ENCODE assay signal across 20 mouse cellular contexts in the genomic region with DNA sequence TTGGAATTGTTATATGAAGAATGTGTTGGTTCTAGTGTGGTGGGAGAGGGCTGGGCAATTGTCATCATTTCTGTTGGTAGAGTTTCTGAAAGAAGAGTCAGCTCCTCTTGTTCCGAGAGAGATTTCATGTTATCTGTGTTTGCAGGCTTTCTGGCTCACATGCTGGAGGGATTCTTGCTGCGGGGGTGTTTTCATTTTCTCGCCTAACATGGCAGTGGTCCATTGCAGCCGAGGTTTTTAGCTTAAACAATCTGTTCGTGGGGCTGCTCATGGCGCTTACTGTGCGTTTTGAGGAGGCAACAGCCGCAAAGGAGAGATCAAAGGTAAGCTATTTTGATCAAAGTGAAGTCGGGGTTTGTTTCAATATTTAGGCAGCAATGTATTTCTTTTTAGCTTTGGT. TPM values are rescaled to one million over a fixed set of nuclear protein-coding genes. Genes with fewer than 3 reads are reported as not detected.
A peak's percentile ranks its signal among the peaks of the same experiment; 100 is the strongest.
DNase-seq lines count a peak whose midpoint lies in the region; ATAC-seq and TF ChIP-seq lines count a peak whose summit lies in the region.
"Had no signal": no experiment of that assay in that cellular context is flagged by ENCODE, and none has a peak within 500 bp of the region (broad histone marks: within the 10 kb centered on the region; RNA-seq: fewer than 3 reads in every experiment).

No protein-coding gene starts in this region.

- intact Hi-C loops in left cerebral cortex, postnatal 14 days (cut with DNase I): no loop called here

- H3K9ac ChIP-seq in lung, embryonic 14.5 days: no peak overlapping the region
- H3K9ac ChIP-seq: embryonic facial prominence, embryonic 12.5 days; hindbrain, embryonic 15.5 days; limb, embryonic 12.5 days; neural tube, embryonic 13.5 days had no signal

- no peak overlapping the region for H3K27ac ChIP-seq in lung, embryonic 14.5 days (ENCODE audit: low read depth)
- H3K27ac ChIP-seq: embryonic facial prominence, embryonic 12.5 days; forebrain, embryonic 10.5 days; hindbrain, embryonic 15.5 days; limb, embryonic 12.5 days; macrophage; neural tube, embryonic 13.5 days had no signal

- ATAC-seq in lung, embryonic 14.5 days (ENCODE audit: insufficient read depth): no peak
- ATAC-seq: midbrain, embryonic 16.5 days had no signal

- TF ChIP-seq CTCF in lung, embryonic 14.5 days (IDR thresholded peaks at IDR 0.05; ENCODE audit: low read depth): no peak
- TF ChIP-seq CTCF in lung, adult 2 months (IDR thresholded peaks at IDR 0.05; ENCODE audit: insufficient read depth, low read length): no peak

- H3K9me3 ChIP-seq in lung, embryonic 14.5 days (ENCODE audit: low read depth, low read length): no peaks in the 10 kb centered on the region; the same call in 1 of the 2 replicates
- H3K9me3 ChIP-seq: embryonic facial prominence, embryonic 12.5 days; hindbrain, embryonic 15.5 days; limb, embryonic 12.5 days; neural tube, embryonic 13.5 days had no signal

- H3K27me3 ChIP-seq in lung, embryonic 14.5 days (ENCODE audit: insufficient read depth, low read length): no peaks in the 10 kb centered on the region
- H3K27me3 ChIP-seq: embryonic facial prominence, embryonic 12.5 days; hindbrain, embryonic 15.5 days; limb, embryonic 12.5 days; neural tube, embryonic 13.5 days had no signal

- peak; percentile 41 for DNase-seq in lung, embryonic 14.5 days
- no peak for DNase-seq in lung, adult 2 months
- peak; percentile 76 for DNase-seq in layer of hippocampus, adult 9-11 months
- peak; percentile 73 to 87 for DNase-seq in left cerebral cortex, postnatal 14 days (ENCODE audit: low spot score in 2 of 2)
- peak; percentile 55 for DNase-seq in right cerebral cortex, postnatal 4 days
- no peak for DNase-seq in cerebellum, postnatal 14 days
- no peak for DNase-seq in kidney, adult 11 months
- no peak for DNase-seq in kidney, postnatal 4 days
- DNase-seq: adrenal gland, adult 2 months; cerebellum, postnatal 25 days; gastrocnemius, postnatal 25 days; kidney, adult 9 months; thymus, adult 18-20 months had no signal

- no peak overlapping the region for H3K4me3 ChIP-seq in lung, embryonic 14.5 days (ENCODE audit: low read depth, low read length)
- H3K4me3 ChIP-seq in lung, adult 2 months (replicated peaks; ENCODE audit: extremely low read depth, low read depth, low read length): no peak overlapping the region
- H3K4me3 ChIP-seq: embryonic facial prominence, embryonic 12.5 days; forebrain, embryonic 10.5 days; hindbrain, embryonic 15.5 days; limb, embryonic 12.5 days; neural tube, embryonic 13.5 days had no signal

- H3K36me3 ChIP-seq in lung, embryonic 14.5 days (ENCODE audit: insufficient read depth): 0 out of 2 replicates have a peak, but pooled peaks cover 3% of the 10 kb centered on the region
- H3K36me3 ChIP-seq: hindbrain, embryonic 15.5 days had no signal

- no peak overlapping the region for H3K4me2 ChIP-seq in lung, embryonic 14.5 days
- H3K4me2 ChIP-seq: embryonic facial prominence, embryonic 12.5 days; hindbrain, embryonic 15.5 days; limb, embryonic 12.5 days; neural tube, embryonic 13.5 days had no signal

- TF ChIP-seq POLR2A in lung, adult 2 months (IDR thresholded peaks at IDR 0.05; ENCODE audit: borderline replicate concordance, extremely low read depth, low read depth, low read length): no peak

- WGBS in lung, embryonic 14.5 days: 39% methylated on average over 9 of the region's 9 CpGs
- WGBS in lung, adult 2 months: 70% methylated on average over 9 of the region's 9 CpGs

- no peaks in the 10 kb centered on the region; the same call in 1 of the 2 replicates for H3K4me1 ChIP-seq in lung, embryonic 14.5 days (ENCODE audit: insufficient read depth)
- no peaks in the 10 kb centered on the region for H3K4me1 ChIP-seq in lung, adult 2 months (ENCODE audit: control insufficient read depth, insufficient read depth, low read length)
- H3K4me1 ChIP-seq: hindbrain, embryonic 15.5 days; limb, embryonic 12.5 days; neural tube, embryonic 13.5 days had no signal

RNA-seq across cellular contexts. Expression of gene Tmem260, which starts 26.3 kb away (rescaled TPM):
- polyA plus RNA-seq in lung, embryonic 14.5 days (2014; fragmentation: Nextera tagmentation; extraction: Ambion mirVana): 25.9 and 26.7 TPM in 2 replicates
- 15.7 and 22.0 TPM in 2 replicates for polyA plus RNA-seq in lung, adult 2 months (2012; rRNA removed)
- 10 to 100 TPM; 22.5 to 23.2 TPM for total RNA-seq in left cerebral cortex, postnatal 14 days (2021)

Comparison
In these comparisons a context has a peak if more than half of its experiments do, and no peak if none do; other contexts are left out.
1. DNase-seq: peak in lung, embryonic 14.5 days (single experiment), layer of hippocampus, adult 9-11 months (single experiment), left cerebral cortex, postnatal 14 days (2 of 2) and right cerebral cortex, postnatal 4 days (single experiment); none in lung, adult 2 months (single experiment), cerebellum, postnatal 14 days (0 of 2), kidney, adult 11 months (single experiment) and kidney, postnatal 4 days (0 of 2).